Mouse (Mus musculus) macrophage (primary cell): ENCODE data around the gene Fam71e2. TPM values are rescaled to one million over a fixed set of nuclear protein-coding genes. Genes with fewer than 3 reads are reported as not detected.

Experiments used
- H3K27ac ChIP-seq: fragments of 350-480 bp; formaldehyde crosslinking; 2 replicates; pipeline ENCODE4 v1.9.0; 2021
- H3K36me3 ChIP-seq: fragments of 350-480 bp; formaldehyde crosslinking; 2 replicates; pipeline ENCODE4 v1.9.0; 2021; ENCODE audit errors: inconsistent target
- H3K4me3 ChIP-seq: fragments of 350-480 bp; formaldehyde crosslinking; 2 replicates; pipeline ENCODE4 v1.9.0; 2021; ENCODE audit errors: inconsistent target
- H3K79me2 ChIP-seq: fragments of 350-480 bp; formaldehyde crosslinking; 2 replicates; pipeline ENCODE4 v1.9.0; 2021; ENCODE audit errors: inconsistent target
- WGBS: methylation state at CpG from one replicate; pipeline ENCODE4 v1.1.7; 2026; ENCODE audit warnings: inconsistent platforms; ENCODE audit not compliant: missing documents; 5-methylcytosine and 5-hydroxymethylcytosine counted together
- polyA plus RNA-seq: library from polyadenylated mRNA; stranded (reverse); fragments of 250-400 nt; gene quantifications from 3 replicates; pipeline ENCODE4 v1.2.4, GENCODE M21; 2018; ENCODE audit warnings: inconsistent platforms

The Fam71e2 gene
- polyA plus RNA-seq, 1 experiment from 2014 or later: not detected

DNA sequence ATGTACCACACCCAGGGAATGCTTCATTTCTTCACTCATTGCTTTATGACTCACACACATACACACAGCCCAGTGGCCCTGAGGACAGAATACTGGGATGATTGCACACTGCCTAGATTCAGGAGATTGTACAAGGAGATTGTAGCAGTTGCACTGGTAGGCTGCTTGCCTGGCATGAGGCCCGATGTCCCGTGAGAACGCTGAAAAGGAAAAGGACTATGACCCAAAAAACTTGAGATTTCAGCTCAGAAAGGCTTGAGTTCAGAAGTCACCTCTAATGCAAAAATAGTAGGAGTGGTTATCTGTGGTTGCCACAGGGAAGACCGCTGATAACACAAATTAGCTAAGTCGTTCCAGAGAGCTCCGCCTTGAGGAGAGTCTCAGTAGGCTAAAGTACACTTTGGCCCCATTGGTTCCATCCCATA lies 38.1 kb downstream of the Fam71e2 start:
- H3K79me2 ChIP-seq: no peaks in the 10 kb centered on the region
- WGBS: 79% methylated on average over 6 of the region's 6 CpGs
- no peak overlapping the region for H3K4me3 ChIP-seq
- H3K36me3 ChIP-seq: no peaks in the 10 kb centered on the region
- H3K27ac ChIP-seq: no peak overlapping the region

DNA sequence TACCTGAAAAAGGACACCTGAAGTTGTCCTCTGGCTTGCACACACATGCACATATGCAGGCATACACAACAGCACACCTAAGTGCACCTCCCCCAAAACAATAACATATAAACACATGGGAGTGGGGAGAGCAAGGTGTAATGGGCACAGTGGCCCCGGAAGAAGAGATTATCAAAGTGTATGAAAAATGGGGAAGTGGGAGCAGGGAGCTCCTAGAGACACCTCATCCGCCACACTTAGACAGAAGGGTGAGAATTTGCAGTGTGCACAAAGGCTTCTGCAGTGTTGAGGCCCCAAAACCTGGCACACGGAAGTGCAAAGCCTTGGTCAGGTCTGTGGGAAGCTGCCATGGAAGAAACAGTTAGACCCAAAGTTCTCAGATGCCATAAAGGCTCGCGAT lies 40.0 kb downstream of the Fam71e2 start:
- no peak overlapping the region for H3K27ac ChIP-seq
- H3K4me3 ChIP-seq: no peak overlapping the region
- H3K36me3 ChIP-seq: no peaks in the 10 kb centered on the region
- 38% methylated on average over 5 of the region's 5 CpGs for WGBS
- H3K79me2 ChIP-seq: no peaks in the 10 kb centered on the region

DNA sequence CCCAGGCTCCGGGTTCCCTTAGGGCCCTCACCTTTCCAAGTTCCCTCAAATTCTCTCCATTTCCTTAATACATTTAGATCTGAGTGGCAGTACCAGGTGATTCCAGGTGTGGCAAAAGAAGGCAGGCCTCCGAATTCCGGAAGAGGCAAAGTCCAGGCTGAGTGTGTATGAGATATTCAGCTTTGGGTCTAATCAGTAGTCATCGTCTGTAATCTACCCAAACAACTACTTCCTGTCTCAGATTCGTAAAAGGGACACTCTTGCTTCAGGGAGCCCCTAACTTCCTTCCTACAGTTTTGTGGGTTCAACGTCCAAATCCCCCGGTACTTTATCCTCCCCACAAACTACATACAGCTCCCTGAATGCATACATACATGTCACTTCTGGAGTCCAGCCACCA lies 45.9 kb downstream of the Fam71e2 start, which contains the start of gene Tmem150b:
Gene Tmem150b (minus strand): TSS at position 81 of the 400 bp plus-strand sequence.
- Histone ChIP-seq H3K4me3 (peak within 1 kb of the TSS; percentile 44), H3K27ac (peak within 1 kb of the TSS; percentile 84)
- WGBS: 9% methylated on average over 7 of the region's 7 CpGs

DNA sequence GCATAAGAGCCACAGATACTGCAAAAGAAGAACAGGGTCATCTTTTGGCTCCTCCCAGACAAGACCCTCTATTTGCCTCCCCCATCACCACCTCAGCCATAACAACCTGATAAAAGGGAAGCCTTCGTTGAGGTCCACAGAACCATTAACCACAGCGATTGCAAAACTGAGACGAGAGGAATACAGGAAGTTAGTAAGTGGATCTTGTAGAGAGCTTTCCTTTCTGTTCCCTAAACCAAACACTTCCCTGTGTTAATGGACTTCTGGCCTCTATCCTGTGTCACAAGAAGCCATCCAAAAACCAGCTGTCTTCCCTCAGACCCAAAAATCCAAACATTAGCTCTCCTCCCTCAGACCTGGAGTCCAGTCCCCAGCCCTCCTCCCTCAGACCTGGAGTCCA lies 46.7 kb downstream of the Fam71e2 start:
- Histone ChIP-seq H3K36me3 (no peaks in the 10 kb centered on the region), H3K27ac (peak overlapping the region; percentile 84), H3K4me3 (peak overlapping the region; percentile 44; the same call in 1 of the 2 replicates), H3K79me2 (no peaks in the 10 kb centered on the region)
- WGBS: 0% methylated on average over 3 of the region's 3 CpGs

More for the DNA sequence above, 45.9 kb downstream of the Fam71e2 start, which contains the start of gene Tmem150b:
- H3K36me3 ChIP-seq: no peaks in the 10 kb centered on the region
- H3K79me2 ChIP-seq: no peaks in the 10 kb centered on the region

DNA sequence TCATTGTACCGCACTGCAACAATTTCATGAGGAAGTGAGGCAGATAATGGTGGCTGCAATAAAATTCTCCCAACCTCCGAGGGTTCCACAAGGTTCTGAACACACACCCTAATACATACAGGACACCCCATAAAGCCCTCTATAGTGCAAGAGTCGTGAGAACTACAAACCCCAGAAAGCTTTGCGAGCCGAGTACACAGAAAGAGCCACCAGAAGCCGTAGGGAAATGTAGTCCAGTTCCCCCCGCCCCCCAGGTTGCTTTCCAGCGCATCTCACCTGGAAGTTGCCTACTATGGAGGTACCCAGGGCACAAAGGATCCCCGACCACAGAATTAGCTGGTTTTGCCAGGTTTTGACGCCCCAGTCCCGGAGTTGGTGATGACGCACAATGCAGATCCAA lies 47.6 kb downstream of the Fam71e2 start:
- Histone ChIP-seq H3K4me3 (peak overlapping the region; percentile 44), H3K36me3 (no peaks in the 10 kb centered on the region), H3K79me2 (no peaks in the 10 kb centered on the region), H3K27ac (peak overlapping the region; percentile 84)
- 13% methylated on average over 12 of the region's 12 CpGs for WGBS

DNA sequence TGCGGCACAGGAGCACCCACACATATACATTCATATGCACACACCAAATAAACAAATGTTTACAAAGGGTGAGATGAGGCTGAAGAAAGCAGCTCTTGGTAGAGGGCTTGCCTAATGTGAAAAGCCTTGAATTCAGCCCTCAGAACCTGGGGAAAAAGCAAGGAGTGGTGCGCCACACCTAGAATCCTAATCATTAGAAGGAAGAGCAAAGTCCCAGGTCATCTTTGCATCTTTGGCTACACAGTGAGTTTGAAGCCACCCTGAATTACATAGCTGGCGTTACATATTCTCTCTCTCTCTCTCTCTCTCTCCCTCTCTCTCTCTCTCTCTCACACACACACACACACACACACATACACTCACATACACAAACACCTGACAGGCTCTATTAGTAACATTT lies 51.8 kb downstream of the Fam71e2 start:
- H3K79me2 ChIP-seq: no peaks in the 10 kb centered on the region
- H3K4me3 ChIP-seq: no peak overlapping the region
- 100% methylated on average over 3 of the region's 3 CpGs for WGBS
- no peaks in the 10 kb centered on the region for H3K36me3 ChIP-seq
- no peak overlapping the region for H3K27ac ChIP-seq

DNA sequence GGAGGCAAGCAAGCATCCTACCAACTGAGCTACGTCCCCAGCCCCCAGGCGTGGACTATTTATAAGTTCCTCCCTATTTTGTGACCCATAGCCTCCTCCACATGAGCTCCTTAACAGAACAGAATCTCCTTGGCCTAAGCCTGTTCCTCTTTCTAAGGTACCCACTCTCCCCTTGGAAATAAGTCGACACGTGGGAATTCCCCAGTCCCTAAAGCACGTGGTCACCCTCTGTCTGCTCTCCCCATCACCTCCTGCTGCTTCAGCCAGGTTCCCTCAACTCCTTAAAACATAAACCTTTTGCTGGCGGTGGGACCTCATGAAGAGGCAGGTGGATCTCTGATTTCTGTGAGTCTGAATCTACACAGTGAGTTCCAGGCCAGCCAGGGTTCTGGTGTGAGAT lies 54.1 kb downstream of the Fam71e2 start:
- no peak overlapping the region for H3K27ac ChIP-seq
- H3K36me3 ChIP-seq: no peaks in the 10 kb centered on the region
- H3K4me3 ChIP-seq: no peak overlapping the region
- WGBS: 67% methylated on average over 5 of the region's 6 CpGs
- H3K79me2 ChIP-seq: no peaks in the 10 kb centered on the region

DNA sequence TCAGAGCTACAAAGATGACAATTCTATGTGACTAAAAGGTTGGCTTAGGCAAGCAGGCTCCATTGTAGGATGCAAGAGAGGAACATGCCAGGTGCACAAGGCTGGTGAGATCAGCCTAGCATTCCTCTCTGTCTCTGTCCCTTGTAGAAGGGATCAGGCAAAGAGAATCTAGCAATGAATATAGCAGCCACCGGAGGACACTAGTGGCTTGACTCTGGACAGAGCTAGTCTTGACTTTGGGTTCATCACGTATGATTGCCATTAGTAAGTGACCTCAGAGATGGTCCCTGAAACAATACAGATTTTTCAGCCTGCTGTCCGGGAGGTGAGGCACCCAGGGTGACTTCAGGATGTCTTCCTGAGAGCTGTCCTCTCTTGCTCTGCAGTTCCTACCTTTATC lies 58.5 kb downstream of the Fam71e2 start:
- H3K4me3 ChIP-seq: no peak overlapping the region
- 94% methylated on average over 3 of the region's 3 CpGs for WGBS

DNA sequence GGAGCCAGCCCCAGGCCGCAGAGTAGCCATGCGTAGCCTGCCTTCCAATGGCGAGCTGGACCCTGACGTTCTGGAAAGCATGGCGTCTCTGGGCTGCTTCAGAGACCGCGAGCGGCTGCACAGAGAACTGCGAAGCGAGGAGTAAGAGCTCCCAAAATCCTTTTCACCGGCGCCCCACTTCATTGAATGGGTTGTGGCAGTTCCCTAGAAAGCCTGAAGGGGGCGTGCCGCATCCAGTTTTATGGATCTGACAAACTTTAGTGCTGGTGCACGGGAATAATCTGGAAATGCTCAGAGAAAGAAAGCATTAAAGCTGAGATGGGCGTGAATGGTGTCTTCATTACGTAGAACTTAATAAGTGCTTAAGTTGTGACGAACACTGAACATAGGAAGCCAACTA lies 66.0 kb downstream of the Fam71e2 start:
- WGBS: 47% methylated on average over 15 of the region's 18 CpGs
- no peak overlapping the region for H3K27ac ChIP-seq
- no peaks in the 10 kb centered on the region for H3K79me2 ChIP-seq
- H3K36me3 ChIP-seq: no peaks in the 10 kb centered on the region
- H3K4me3 ChIP-seq: no peak overlapping the region

More for the DNA sequence above, 58.5 kb downstream of the Fam71e2 start:
- H3K36me3 ChIP-seq: no peaks in the 10 kb centered on the region
- no peak overlapping the region for H3K27ac ChIP-seq
- H3K79me2 ChIP-seq: no peaks in the 10 kb centered on the region

Other genes with a start within 250 kb of the Fam71e2 start
- 0.57 to 2.9 TPM (median 2.8 TPM) in 3 replicates for gene Tnni3, start 247.1 kb downstream of the Fam71e2 start, polyA plus RNA-seq
- 2.2 to 5.6 TPM (median 2.3 TPM) in 3 replicates for gene Dnaaf3, start 238.8 kb downstream of the Fam71e2 start, polyA plus RNA-seq
- not detected in 3 replicates for gene Syt5, start 223.8 kb downstream of the Fam71e2 start, polyA plus RNA-seq
- not detected in 3 replicates for gene Ptprh, start 167.3 kb downstream of the Fam71e2 start, polyA plus RNA-seq
- gene Tmem86b, start 139.9 kb downstream of the Fam71e2 start, polyA plus RNA-seq: 1.4 to 2.3 TPM (median 2.1 TPM) in 3 replicates
- gene Ppp6r1, start 112.3 kb downstream of the Fam71e2 start, polyA plus RNA-seq: 68.2 to 77.4 TPM (median 74.2 TPM) in 3 replicates
- gene Hspbp1, start 86.2 kb downstream of the Fam71e2 start, polyA plus RNA-seq: 13.6 to 44.2 TPM (median 27.9 TPM) in 3 replicates
- gene Brsk1, start 80.7 kb downstream of the Fam71e2 start, polyA plus RNA-seq: 0.07 TPM in 1 of 3 replicates, not detected in the others
- gene Tmem150b, start 46.1 kb downstream of the Fam71e2 start, polyA plus RNA-seq: 1.2 to 4.1 TPM (median 2.5 TPM) in 3 replicates
- 13.0 to 41.3 TPM (median 19.4 TPM) in 3 replicates for gene Kmt5c, start 31.2 kb downstream of the Fam71e2 start, polyA plus RNA-seq
- gene Cox6b2, start 18.2 kb downstream of the Fam71e2 start, polyA plus RNA-seq: 1.3 TPM in 1 of 3 replicates, not detected in the others
- gene Il11, start 11.6 kb upstream of the Fam71e2 start, polyA plus RNA-seq: not detected in 3 replicates
- gene Tmem190, start 11.6 kb upstream of the Fam71e2 start, polyA plus RNA-seq: not detected in 3 replicates
- gene Tmem238, start 18.4 kb upstream of the Fam71e2 start, polyA plus RNA-seq: 0.67 to 1.6 TPM (median 0.70 TPM) in 3 replicates
- gene Rpl28, start 21.6 kb upstream of the Fam71e2 start, polyA plus RNA-seq: 395 to 534 TPM (median 483 TPM) in 3 replicates
- 69.0 to 174 TPM (median 124 TPM) in 3 replicates for gene Ube2s, start 41.3 kb upstream of the Fam71e2 start, polyA plus RNA-seq
- not detected in 3 replicates for gene Shisa7, start 73.4 kb upstream of the Fam71e2 start, polyA plus RNA-seq
- 6.2 to 11.2 TPM (median 10.2 TPM) in 3 replicates for gene Isoc2b, start 99.0 kb upstream of the Fam71e2 start, polyA plus RNA-seq
- gene Isoc2a, start 105.9 kb upstream of the Fam71e2 start, polyA plus RNA-seq: 9.6 to 13.3 TPM (median 13.0 TPM) in 3 replicates
- gene Gm36210, start 135.2 kb upstream of the Fam71e2 start, polyA plus RNA-seq: not detected in 3 replicates
- 3.1 to 5.6 TPM (median 4.4 TPM) in 3 replicates for gene Zfp628, start 143.9 kb upstream of the Fam71e2 start, polyA plus RNA-seq
- 0.15 to 1.1 TPM (median 0.17 TPM) in 3 replicates for gene Nat14, start 150.7 kb upstream of the Fam71e2 start, polyA plus RNA-seq
- gene Ssc5d, start 154.5 kb upstream of the Fam71e2 start, polyA plus RNA-seq: 0.13 to 0.33 TPM (median 0.28 TPM) in 3 replicates
- gene Sbk2, start 193.1 kb upstream of the Fam71e2 start, polyA plus RNA-seq: 0.36 to 1.8 TPM (median 1.1 TPM) in 3 replicates
- gene Sbk3, start 199.9 kb upstream of the Fam71e2 start, polyA plus RNA-seq: not detected in 3 replicates
- 4.3 to 9.9 TPM (median 7.3 TPM) in 3 replicates for gene Zfp579, start 224.9 kb upstream of the Fam71e2 start, polyA plus RNA-seq
- 13.7 to 24.6 TPM (median 14.3 TPM) in 3 replicates for gene Zfp524, start 243.1 kb upstream of the Fam71e2 start, polyA plus RNA-seq
- gene Fiz1, start 243.4 kb upstream of the Fam71e2 start, polyA plus RNA-seq: 16.5 to 21.5 TPM (median 18.2 TPM) in 3 replicates
- gene Gm44973, start 244.2 kb upstream of the Fam71e2 start, polyA plus RNA-seq: not detected in 3 replicates
- gene Zfp865, start 249.1 kb upstream of the Fam71e2 start, polyA plus RNA-seq: 11.9 to 13.8 TPM (median 12.4 TPM) in 3 replicates
- 0.28 to 1.1 TPM (median 0.37 TPM) in 3 replicates for gene Ccdc106, start 249.3 kb upstream of the Fam71e2 start, polyA plus RNA-seq